Mouse (Mus musculus) left cerebral cortex, adult 2 months (tissue): Measurements from ENCODE around the gene 1700113H08Rik. TPM values are rescaled to one million over a fixed set of nuclear protein-coding genes. Genes with fewer than 3 reads are reported as not detected.

Source experiments
- DNase-seq, 2 experiments: peaks; one replicate each; pipeline ENCODE4 v3.0.0; 2021 to 2022; ENCODE audit warnings: low spot score in 2 of 2, mixed read lengths in 1 of 2; ENCODE audit errors: extremely low spot score in 1 of 2
- H3K27ac ChIP-seq: fragments of 200-600 bp; 2 replicates; pipeline ENCODE4 v1.8.1; 2022
- H3K4me3 ChIP-seq: fragments of 200-600 bp; 2 replicates; pipeline ENCODE4 v1.8.1; 2022
- CTCF ChIP-seq: fragments of 200-600 bp; IDR thresholded peaks from 2 replicates; pipeline ENCODE4 v1.8.1; 2022; ENCODE audit warnings: antibody characterized with exemption, mild to moderate bottlenecking, moderate library complexity
- intact Hi-C: fragments of 180-260 bp; cut with DNase I; formaldehyde crosslinking; loops from one replicate; pipeline ENCODE4 v1.15.1; 2025
- total RNA-seq, 2 experiments: library from RNA; stranded (reverse); gene quantifications; 2 replicates each; pipeline ENCODE4 v1.2.3; 2021

The 1700113H08Rik gene
- total RNA-seq, 2 experiments from 2014 or later = not detected

- intact Hi-C loops = no loop called here
- no peak for TF ChIP-seq CTCF
- no peak for DNase-seq
- no peak overlapping the region for H3K27ac ChIP-seq
- H3K4me3 ChIP-seq = no peak overlapping the region
These were observed 29.8 kb downstream of the 1700113H08Rik start for GRCm38 (mm10) chr10:87087646-87088045.

- Histone ChIP-seq H3K27ac (no peak overlapping the region), H3K4me3 (no peak overlapping the region)
- peak; percentile 32 to 49 for DNase-seq
- intact Hi-C loops = loop anchor here (1.0 kb wide), 1 partner anchor 407 kb away; no protein-coding TSS in a partner anchor
- TF ChIP-seq CTCF = peak; percentile 71
These were observed 36.4 kb downstream of the 1700113H08Rik start for GRCm38 (mm10) chr10:87094249-87094648.

GRCm38 (mm10) chr10:87098722-87099121, 40.9 kb downstream of the 1700113H08Rik start:
- DNase-seq = no peak
- H3K4me3 ChIP-seq = no peak overlapping the region
- no peak for TF ChIP-seq CTCF
- H3K27ac ChIP-seq = no peak overlapping the region
- intact Hi-C loops = no loop called here

GRCm38 (mm10) chr10:87100668-87101067, 42.8 kb downstream of the 1700113H08Rik start:
- intact Hi-C loops = no loop called here

GRCm38 (mm10) chr10:87101265-87101950, 43.6 kb downstream of the 1700113H08Rik start:
- no peak overlapping the region for H3K27ac ChIP-seq
- DNase-seq = no peak
- no peak overlapping the region for H3K4me3 ChIP-seq
- intact Hi-C loops = no loop called here
- TF ChIP-seq CTCF = no peak

More at GRCm38 (mm10) chr10:87100668-87101067, 42.8 kb downstream of the 1700113H08Rik start:
- no peak for TF ChIP-seq CTCF
- H3K27ac ChIP-seq = no peak overlapping the region
- no peak for DNase-seq
- H3K4me3 ChIP-seq = no peak overlapping the region

- H3K27ac ChIP-seq = no peak overlapping the region
- H3K4me3 ChIP-seq = no peak overlapping the region
- DNase-seq = no peak
- no peak for TF ChIP-seq CTCF
- intact Hi-C loops = no loop called here
These were observed 44.1 kb downstream of the 1700113H08Rik start for GRCm38 (mm10) chr10:87101951-87102320.

GRCm38 (mm10) chr10:87102455-87102854, 44.6 kb downstream of the 1700113H08Rik start:
- no peak for TF ChIP-seq CTCF
- DNase-seq = no peak
- intact Hi-C loops = no loop called here
- Histone ChIP-seq H3K27ac (no peak overlapping the region), H3K4me3 (no peak overlapping the region)

GRCm38 (mm10) chr10:87103286-87103685, 45.4 kb downstream of the 1700113H08Rik start:
- Histone ChIP-seq H3K27ac (no peak overlapping the region), H3K4me3 (no peak overlapping the region)
- DNase-seq = no peak
- intact Hi-C loops = no loop called here
- TF ChIP-seq CTCF = no peak

GRCm38 (mm10) chr10:87107565-87108297, 49.9 kb downstream of the 1700113H08Rik start:
- intact Hi-C loops = no loop called here
- no peak for TF ChIP-seq CTCF
- no peak for DNase-seq
- no peak overlapping the region for H3K4me3 ChIP-seq
- H3K27ac ChIP-seq = peak overlapping the region; percentile 4; the same call in 1 of the 2 replicates

- intact Hi-C loops = no loop called here
- no peak for DNase-seq
- no peak for TF ChIP-seq CTCF
- H3K27ac ChIP-seq = peak overlapping the region; percentile 4; the same call in 1 of the 2 replicates
- no peak overlapping the region for H3K4me3 ChIP-seq
These were observed 50.5 kb downstream of the 1700113H08Rik start for GRCm38 (mm10) chr10:87108333-87108732.

GRCm38 (mm10) chr10:87109038-87109771, 51.4 kb downstream of the 1700113H08Rik start:
- Histone ChIP-seq H3K27ac (no peak overlapping the region; the same call in 1 of the 2 replicates), H3K4me3 (no peak overlapping the region)
- intact Hi-C loops = no loop called here
- TF ChIP-seq CTCF = no peak
- no peak for DNase-seq

- no peak for TF ChIP-seq CTCF
- no peak for DNase-seq
- no peak overlapping the region for H3K27ac ChIP-seq
- intact Hi-C loops = no loop called here
- H3K4me3 ChIP-seq = no peak overlapping the region
These were observed 53.1 kb downstream of the 1700113H08Rik start for GRCm38 (mm10) chr10:87110909-87111308.
